Mouse (Mus musculus) limb, embryonic 13.5 days (tissue): ENCODE results near the gene Jag1. TPM values are rescaled to one million over a fixed set of nuclear protein-coding genes. Genes with fewer than 3 reads are reported as not detected.

Experiments used
- ATAC-seq: fragments of 200-750 bp; cut with Nextera tagmentation; 2 replicates; pipeline ENCODE4 v1.8.0; 2017; ENCODE audit warnings: low read depth, moderate number of reproducible peaks, moderate TSS enrichment; ENCODE audit not compliant: low FRiP score
- H3K27ac ChIP-seq: fragments of 300-500 bp; sonication (generic); 2 replicates; pipeline ENCODE4 v1.5.1; 2015; ENCODE audit warnings: inconsistent platforms, mild to moderate bottlenecking, moderate library complexity
- H3K27me3 ChIP-seq: fragments of 300-500 bp; sonication (generic); 2 replicates; pipeline ENCODE4 v1.6.1; 2015; ENCODE audit warnings: mild to moderate bottlenecking, inconsistent platforms
- H3K36me3 ChIP-seq: fragments of 300-500 bp; sonication (generic); 2 replicates; pipeline ENCODE4 v1.6.1; 2015; ENCODE audit warnings: inconsistent platforms, mild to moderate bottlenecking, moderate library complexity
- H3K4me1 ChIP-seq: fragments of 300-500 bp; sonication (generic); 2 replicates; pipeline ENCODE4 v1.6.1; 2015; ENCODE audit warnings: inconsistent platforms
- H3K4me2 ChIP-seq: fragments of 300-500 bp; sonication (generic); replicated peaks from 2 replicates; pipeline ENCODE4 v1.6.1; 2015; ENCODE audit warnings: inconsistent platforms, mild to moderate bottlenecking, moderate library complexity
- H3K4me3 ChIP-seq: fragments of 300-500 bp; sonication (generic); 2 replicates; pipeline ENCODE4 v1.5.1; 2015; ENCODE audit warnings: moderate library complexity, mild to moderate bottlenecking, inconsistent platforms
- H3K9ac ChIP-seq: fragments of 300-500 bp; sonication (generic); 2 replicates; pipeline ENCODE4 v1.6.1; 2015; ENCODE audit warnings: mild to moderate bottlenecking, inconsistent platforms
- H3K9me3 ChIP-seq: fragments of 300-500 bp; sonication (generic); 2 replicates; pipeline ENCODE4 v1.6.1; 2016; ENCODE audit warnings: inconsistent platforms
- WGBS: fragments of 180-500 bp; shearing (Covaris S2); methylation state at CpG from one replicate; pipeline ENCODE4 v1.1.7; 2015; 5-methylcytosine and 5-hydroxymethylcytosine counted together
- polyA plus RNA-seq: library from polyadenylated mRNA; unstranded; fragments of >200 nt; fragmentation: Nextera tagmentation; extraction: Ambion mirVana; gene quantifications from 2 replicates; pipeline ENCODE4 v1.2.1, GENCODE M21; 2015

The Jag1 gene
- polyA plus RNA-seq, 1 experiment from 2014 or later = 18.8 TPM

DNA sequence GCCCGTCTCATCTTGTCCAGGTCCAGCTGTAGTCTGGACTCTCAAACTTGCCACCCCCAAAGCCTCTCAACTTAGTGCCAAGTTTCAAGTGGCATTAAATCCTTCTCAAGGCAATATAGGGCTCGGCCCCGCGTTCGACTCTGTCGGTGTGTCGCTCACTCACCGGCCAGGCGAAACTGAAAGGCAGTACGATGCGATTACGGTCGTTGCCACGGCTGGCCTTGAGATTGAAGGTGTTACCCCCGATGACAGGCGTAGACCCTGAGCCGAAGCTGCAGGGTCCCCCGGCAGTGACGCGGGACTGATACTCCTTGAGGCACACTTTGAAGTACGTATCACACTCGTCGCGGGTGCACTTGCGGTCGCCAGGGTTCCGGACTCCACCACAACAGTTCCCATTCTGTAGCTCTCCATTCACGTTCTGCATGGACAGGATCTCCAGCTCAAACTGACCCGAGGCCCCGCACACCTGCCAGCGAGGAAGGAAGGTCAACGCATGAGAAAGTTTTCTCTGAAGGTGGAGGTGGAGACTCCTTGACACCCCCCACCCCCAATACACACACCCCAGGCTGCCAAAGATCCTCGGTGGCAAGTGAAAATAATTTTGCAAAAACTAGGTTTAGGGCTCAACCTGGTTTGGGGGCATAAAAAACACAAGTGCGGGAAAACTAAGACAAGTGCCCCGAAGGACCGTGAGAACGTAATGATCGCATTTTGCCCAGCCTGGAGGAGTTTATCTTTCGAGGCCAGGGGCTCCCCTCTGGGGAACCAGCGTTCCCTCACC lies 1.0 kb downstream of the Jag1 start:
- under 1% methylated on average over 40 of the region's 40 CpGs for WGBS
- Histone ChIP-seq H3K4me3 (peak overlapping the region; percentile 72), H3K27ac (peak overlapping the region; percentile 99; the same call in 1 of the 2 replicates), H3K9ac (peak overlapping the region; percentile 84), H3K4me2 (peak overlapping the region; percentile 93), H3K27me3 (no peaks in the 10 kb centered on the region), H3K9me3 (no peaks in the 10 kb centered on the region), H3K4me1 (peaks cover 46% of the 10 kb centered on the region), H3K36me3 (no peaks in the 10 kb centered on the region)
- no peak for ATAC-seq

DNA sequence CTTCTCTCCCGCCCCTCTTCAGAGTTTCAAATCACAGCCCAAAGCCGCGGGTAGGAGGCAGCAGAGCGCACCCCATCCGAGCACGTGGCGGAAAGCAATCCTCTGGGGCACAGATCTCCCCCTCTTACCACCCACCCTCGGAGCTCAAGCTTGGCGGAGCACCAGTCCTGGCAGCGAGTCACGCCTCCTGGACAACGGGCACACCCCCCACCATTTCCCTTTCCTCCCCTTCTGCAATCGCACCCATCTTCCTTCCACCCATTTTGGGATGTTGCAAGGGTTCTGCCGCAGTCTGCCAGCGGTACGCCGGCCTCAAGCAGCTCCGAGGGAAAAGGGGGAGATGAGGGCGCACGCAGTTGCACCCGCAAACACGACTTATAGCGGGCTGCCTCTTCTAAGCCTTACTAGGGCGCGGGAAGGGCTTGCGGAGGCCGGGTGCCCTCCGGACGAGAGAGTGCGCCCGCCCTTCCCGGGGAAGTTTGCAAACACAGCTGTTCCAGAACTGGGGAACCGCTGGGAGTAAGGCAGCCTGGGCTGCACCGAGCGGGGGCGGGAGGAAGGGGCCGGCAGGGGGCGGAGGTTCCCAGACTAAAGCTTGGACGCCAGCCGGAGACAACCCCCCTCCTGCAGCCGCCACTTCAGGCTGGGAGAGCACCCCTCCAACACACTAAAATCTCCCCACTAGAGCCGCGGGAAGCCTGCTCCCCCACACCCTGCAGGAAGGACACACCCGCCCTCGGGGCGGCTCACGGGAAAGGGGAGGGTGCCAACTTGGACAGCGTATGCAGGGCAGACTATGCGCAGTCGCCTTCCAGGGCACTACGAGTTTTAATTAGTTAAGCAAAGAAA lies 2.0 kb downstream of the Jag1 start:
- H3K4me1 ChIP-seq = peaks cover 55% of the 10 kb centered on the region
- H3K9ac ChIP-seq = peak overlapping the region; percentile 84
- peak overlapping the region; percentile 72 for H3K4me3 ChIP-seq
- WGBS = under 1% methylated on average over 51 of the region's 51 CpGs
- H3K4me2 ChIP-seq = peak overlapping the region; percentile 93
- no peaks in the 10 kb centered on the region for H3K36me3 ChIP-seq
- no peaks in the 10 kb centered on the region for H3K27me3 ChIP-seq
- peak; percentile 33 for ATAC-seq
- H3K27ac ChIP-seq = peak overlapping the region; percentile 81
- no peaks in the 10 kb centered on the region for H3K9me3 ChIP-seq

DNA sequence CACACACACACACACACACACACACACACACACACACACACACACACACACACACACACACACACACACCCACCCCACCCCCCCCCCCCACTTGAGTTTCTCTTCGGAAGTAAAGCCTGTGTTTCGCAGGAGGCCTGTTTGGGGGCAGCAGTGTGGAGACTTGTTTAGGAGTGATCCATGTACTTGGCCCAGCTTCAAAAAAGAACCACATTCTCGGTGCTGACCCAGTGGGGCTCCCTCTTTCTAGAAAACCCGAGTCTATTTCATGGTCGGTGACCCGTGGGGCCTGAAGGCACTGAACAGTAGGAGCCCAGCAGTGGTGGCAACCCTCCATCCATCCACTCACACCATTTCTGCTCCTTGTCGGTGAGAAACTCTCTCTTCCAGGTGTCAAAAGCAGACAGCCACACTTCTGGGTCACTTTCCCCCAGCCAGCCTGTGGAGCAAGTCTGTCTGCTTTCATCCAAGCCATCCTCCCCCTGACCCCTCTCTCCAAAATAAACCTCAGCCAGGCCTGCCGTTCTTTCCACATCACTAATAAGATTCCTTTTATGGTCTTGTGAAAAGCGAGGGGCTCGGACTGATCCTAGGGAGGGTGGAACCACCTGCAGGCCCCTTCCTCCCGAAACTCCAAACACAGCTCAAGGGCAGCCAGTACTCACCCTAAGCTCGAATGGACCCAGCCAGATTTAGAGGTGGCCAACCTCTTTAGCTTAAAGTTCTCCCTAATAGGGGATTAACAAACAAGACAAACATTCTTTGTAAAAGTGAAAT lies 3.0 kb downstream of the Jag1 start:
- 9% methylated on average over 11 of the region's 12 CpGs for WGBS
- ATAC-seq = no peak
- H3K4me1 ChIP-seq = peaks cover 63% of the 10 kb centered on the region

DNA sequence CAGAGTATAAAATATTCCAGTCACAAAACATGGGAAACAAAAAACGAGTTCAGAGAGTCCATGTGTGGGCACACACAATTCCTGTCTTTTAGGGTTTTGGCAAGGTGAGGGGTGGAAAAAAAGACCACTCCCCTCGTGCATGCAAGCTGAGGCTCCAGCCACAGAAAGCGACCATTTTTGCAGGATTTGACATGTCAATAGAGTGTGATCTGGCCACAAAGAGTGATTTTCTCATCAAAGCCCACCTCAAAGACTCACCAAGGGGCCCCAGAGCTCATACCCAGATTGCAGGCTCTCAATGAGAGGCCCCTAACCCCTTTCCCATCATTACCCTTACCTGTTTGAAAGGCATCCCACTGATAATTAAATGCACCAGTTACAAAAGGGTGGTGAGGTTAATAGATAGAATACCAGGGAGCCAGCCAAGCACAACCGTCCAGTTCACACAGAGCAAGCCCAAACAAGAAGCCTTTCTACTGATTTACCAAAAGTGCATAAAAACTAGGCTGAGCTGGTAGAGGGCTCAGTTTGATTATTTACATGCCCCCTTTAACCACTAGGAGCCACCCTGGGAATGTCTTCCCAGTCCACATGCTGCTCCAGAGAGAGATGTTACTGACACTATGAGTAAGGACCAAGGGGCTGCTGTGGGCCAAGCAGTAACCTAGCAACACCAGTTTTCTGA lies 6.1 kb downstream of the Jag1 start:
- H3K4me3 ChIP-seq = no peak overlapping the region
- H3K4me2 ChIP-seq = 0 out of 2 replicates have a peak overlapping the region, but pooled peaks have one; percentile 7
- no peak for ATAC-seq
- WGBS = 49% methylated on average over 4 of the region's 4 CpGs
- H3K27me3 ChIP-seq = no peaks in the 10 kb centered on the region
- H3K9me3 ChIP-seq = no peaks in the 10 kb centered on the region
- peaks cover 9% of the 10 kb centered on the region for H3K36me3 ChIP-seq
- peaks cover 68% of the 10 kb centered on the region for H3K4me1 ChIP-seq
- no peak overlapping the region for H3K27ac ChIP-seq
- no peak overlapping the region for H3K9ac ChIP-seq

More for the DNA sequence above, 3.0 kb downstream of the Jag1 start:
- no peaks in the 10 kb centered on the region for H3K27me3 ChIP-seq
- H3K4me3 ChIP-seq = peak overlapping the region; percentile 72
- H3K4me2 ChIP-seq = peak overlapping the region; percentile 93
- no peaks in the 10 kb centered on the region for H3K9me3 ChIP-seq
- peak overlapping the region; percentile 84 for H3K9ac ChIP-seq
- H3K27ac ChIP-seq = peak overlapping the region; percentile 72
- no peaks in the 10 kb centered on the region for H3K36me3 ChIP-seq

GRCm38 (mm10) chr2:137109321-137110213 lies 6.9 kb downstream of the Jag1 start:
- Histone ChIP-seq H3K36me3 (peaks cover 17% of the 10 kb centered on the region), H3K9me3 (no peaks in the 10 kb centered on the region), H3K9ac (no peak overlapping the region), H3K27ac (no peak overlapping the region), H3K27me3 (no peaks in the 10 kb centered on the region), H3K4me1 (peaks cover 65% of the 10 kb centered on the region), H3K4me3 (no peak overlapping the region), H3K4me2 (peak overlapping the region; percentile 11; the same call in 1 of the 2 replicates)
- 68% methylated on average over 15 of the region's 15 CpGs for WGBS
- no peak for ATAC-seq

GRCm38 (mm10) chr2:137107946-137108345 lies 8.5 kb downstream of the Jag1 start:
- Histone ChIP-seq H3K9ac (peak overlapping the region; percentile 25; the same call in 1 of the 2 replicates), H3K4me3 (no peak overlapping the region), H3K27ac (no peak overlapping the region), H3K36me3 (peaks cover 31% of the 10 kb centered on the region), H3K27me3 (no peaks in the 10 kb centered on the region), H3K9me3 (no peaks in the 10 kb centered on the region), H3K4me1 (peaks cover 59% of the 10 kb centered on the region), H3K4me2 (0 out of 2 replicates have a peak overlapping the region, but pooled peaks have one; percentile 1)
- WGBS = 40% methylated on average over 8 of the region's 8 CpGs
- no peak for ATAC-seq

DNA sequence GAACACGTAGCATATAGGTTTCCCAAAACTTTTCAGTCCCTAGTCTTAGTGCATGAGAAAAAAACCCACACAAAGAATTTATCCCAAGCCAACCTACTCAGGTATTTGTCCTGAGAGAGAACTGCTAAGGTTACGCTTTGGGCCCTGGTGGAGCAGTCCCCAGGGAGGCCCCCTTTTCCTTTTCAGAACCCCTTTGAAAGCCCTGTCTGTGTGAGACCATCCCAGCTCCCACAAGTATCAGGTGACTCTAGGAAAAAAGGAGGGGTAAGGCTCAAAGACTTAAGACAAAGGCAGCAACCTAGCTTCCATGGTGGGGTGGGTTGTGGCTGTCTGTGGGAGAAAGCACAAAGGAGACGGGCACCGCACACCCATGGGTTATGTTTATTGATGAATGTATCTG lies 9.2 kb downstream of the Jag1 start:
- H3K9me3 ChIP-seq = no peaks in the 10 kb centered on the region
- H3K4me2 ChIP-seq = no peak overlapping the region
- WGBS = 72% methylated on average over 4 of the region's 4 CpGs
- peaks cover 35% of the 10 kb centered on the region for H3K36me3 ChIP-seq
- ATAC-seq = no peak
- no peaks in the 10 kb centered on the region for H3K27me3 ChIP-seq
- H3K4me1 ChIP-seq = peaks cover 52% of the 10 kb centered on the region
- H3K9ac ChIP-seq = no peak overlapping the region
- no peak overlapping the region for H3K27ac ChIP-seq
- H3K4me3 ChIP-seq = no peak overlapping the region

- 39% methylated on average over 5 of the region's 5 CpGs for WGBS
- Histone ChIP-seq H3K9ac (no peak overlapping the region), H3K36me3 (peaks cover 61% of the 10 kb centered on the region)
Measured at GRCm38 (mm10) chr2:137101074-137101473, 15.4 kb downstream of the Jag1 start.

GRCm38 (mm10) chr2:137099211-137099734 lies 17.2 kb downstream of the Jag1 start:
- no peak overlapping the region for H3K4me3 ChIP-seq
- H3K9ac ChIP-seq = no peak overlapping the region
- peaks cover 52% of the 10 kb centered on the region for H3K36me3 ChIP-seq
- 0 out of 2 replicates have a peak, but pooled peaks cover 1% of the 10 kb centered on the region for H3K27me3 ChIP-seq
- ATAC-seq = no peak
- H3K9me3 ChIP-seq = no peaks in the 10 kb centered on the region
- peaks cover 52% of the 10 kb centered on the region for H3K4me1 ChIP-seq
- H3K27ac ChIP-seq = no peak overlapping the region
- 12% methylated on average over 6 of the region's 6 CpGs for WGBS
- no peak overlapping the region for H3K4me2 ChIP-seq

More at GRCm38 (mm10) chr2:137101074-137101473, 15.4 kb downstream of the Jag1 start:
- Histone ChIP-seq H3K4me3 (no peak overlapping the region), H3K27ac (no peak overlapping the region), H3K27me3 (no peaks in the 10 kb centered on the region), H3K9me3 (no peaks in the 10 kb centered on the region), H3K4me1 (peaks cover 45% of the 10 kb centered on the region), H3K4me2 (no peak overlapping the region)
- ATAC-seq = peak; percentile 57; the same call in 1 of the 2 replicates

- no peaks in the 10 kb centered on the region for H3K9me3 ChIP-seq
- 0 out of 2 replicates have a peak, but pooled peaks cover 5% of the 10 kb centered on the region for H3K27me3 ChIP-seq
- no peak overlapping the region for H3K27ac ChIP-seq
- no peak overlapping the region for H3K4me2 ChIP-seq
- no peak overlapping the region for H3K4me3 ChIP-seq
- 36% methylated on average over 11 of the region's 11 CpGs for WGBS
- no peak overlapping the region for H3K9ac ChIP-seq
- peaks cover 53% of the 10 kb centered on the region for H3K4me1 ChIP-seq
- ATAC-seq = no peak
- H3K36me3 ChIP-seq = peaks cover 53% of the 10 kb centered on the region
Measured at GRCm38 (mm10) chr2:137098269-137099035, 18.0 kb downstream of the Jag1 start.
